Mouse (Mus musculus): ENCODE measurements around the gene Zfp148. TPM values are rescaled to one million over a fixed set of nuclear protein-coding genes. Genes with fewer than 3 reads are reported as not detected.
"Not testable (repeated sequence)": the region's sequence is repeated elsewhere in the genome, so short reads cannot be mapped to it uniquely, and the experiment has no call there.

The Zfp148 gene
- polyA plus RNA-seq, 1 experiment from 2014 or later = 55.3 TPM

DNA sequence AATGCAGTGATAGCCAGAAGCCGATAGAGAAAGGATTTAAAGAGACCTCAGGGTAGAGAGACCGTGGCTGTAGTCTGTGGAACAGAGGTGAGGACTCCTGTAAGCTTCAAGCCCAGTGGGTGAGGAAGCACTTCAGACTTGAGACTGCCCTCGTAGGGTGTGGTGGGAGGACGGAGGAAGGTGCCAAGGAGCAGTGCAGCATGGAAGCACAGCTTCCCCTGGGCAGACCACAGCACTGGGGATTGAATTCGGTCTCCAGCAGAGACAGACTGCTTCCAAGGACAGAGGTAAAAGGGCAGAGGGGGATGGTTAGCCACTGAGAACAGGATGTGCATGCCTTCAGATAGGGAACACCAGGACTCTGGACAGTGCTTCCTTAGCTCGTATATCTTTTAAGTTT, 86.8 kb downstream of the Zfp148 start:
- Histone ChIP-seq H3K4me3 (replicated peaks) (no peak overlapping the region), H3K4me2 (replicated peaks) (no peak overlapping the region), H3K4me1 (replicated peaks) (no peaks in the 10 kb centered on the region), H3K9me3 (no peaks in the 10 kb centered on the region), H3K36me3 (peaks cover 4% of the 10 kb centered on the region; the same call in 1 of the 2 replicates), H3K9ac (no peak overlapping the region), H3K27ac (no peak overlapping the region), H3K27me3 (replicated peaks) (no peaks in the 10 kb centered on the region)
- WGBS = 72% methylated on average over 6 of the region's 6 CpGs
- no peak for ATAC-seq

- Histone ChIP-seq H3K9ac (no peak overlapping the region), H3K4me3 (replicated peaks) (no peak overlapping the region), H3K9me3 (no peaks in the 10 kb centered on the region), H3K27me3 (replicated peaks) (no peaks in the 10 kb centered on the region), H3K36me3 (peaks cover 8% of the 10 kb centered on the region; the same call in 1 of the 2 replicates), H3K27ac (no peak overlapping the region), H3K4me2 (replicated peaks) (no peak overlapping the region), H3K4me1 (replicated peaks) (no peaks in the 10 kb centered on the region)
- no peak for ATAC-seq
These were observed 89.3 kb downstream of the Zfp148 start for GRCm38 (mm10) chr16:33469973-33470372.

DNA sequence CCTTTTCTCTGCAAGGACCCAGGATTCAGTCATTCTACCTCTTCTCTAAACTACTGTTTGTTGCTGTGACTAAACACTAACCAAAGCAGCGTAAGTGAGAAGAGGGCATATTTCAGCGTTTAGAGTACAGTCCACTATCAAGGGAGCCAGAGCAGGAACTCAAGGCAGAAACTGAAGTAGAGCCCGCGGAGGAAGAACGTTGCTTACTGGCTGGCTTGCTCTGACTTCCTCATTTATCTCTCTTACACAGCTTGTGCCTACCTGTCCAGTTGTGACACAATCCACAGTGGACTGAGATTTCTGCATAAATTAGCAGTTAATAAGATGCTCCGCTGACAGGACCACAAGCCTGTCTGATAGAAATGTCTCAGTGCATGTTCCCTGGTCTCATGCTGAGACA, 93.7 kb downstream of the Zfp148 start:
- H3K27ac ChIP-seq = no peak overlapping the region
- peaks cover 12% of the 10 kb centered on the region for H3K36me3 ChIP-seq
- ATAC-seq = no peak
- H3K4me1 ChIP-seq (replicated peaks) = no peaks in the 10 kb centered on the region
- no peak overlapping the region for H3K9ac ChIP-seq
- H3K4me3 ChIP-seq (replicated peaks) = no peak overlapping the region
- H3K4me2 ChIP-seq (replicated peaks) = no peak overlapping the region
- no peaks in the 10 kb centered on the region for H3K9me3 ChIP-seq
- 91% methylated on average over 6 of the region's 6 CpGs for WGBS
- no peaks in the 10 kb centered on the region for H3K27me3 ChIP-seq (replicated peaks)

DNA sequence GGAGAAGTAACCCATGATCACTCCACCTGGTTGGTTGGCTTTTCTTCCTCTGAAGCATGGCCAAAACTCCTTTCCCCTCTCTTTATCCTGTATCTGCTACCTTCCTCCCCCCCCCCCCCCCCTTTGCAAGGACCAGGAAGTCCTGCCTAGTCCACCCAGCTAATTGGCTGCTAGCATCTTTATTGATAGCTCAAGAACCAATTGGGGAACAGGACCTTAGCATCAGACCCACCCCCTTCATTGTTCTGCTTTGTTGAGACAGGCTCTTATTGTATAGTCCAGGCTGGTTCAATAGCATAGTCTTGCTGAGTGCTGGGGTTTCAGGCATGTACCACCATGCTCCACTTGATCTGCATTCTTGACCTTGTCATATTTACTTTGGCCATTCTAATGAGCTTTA, 99.3 kb downstream of the Zfp148 start:
- Histone ChIP-seq H3K36me3 (peaks cover 16% of the 10 kb centered on the region), H3K27ac (no peak overlapping the region), H3K4me2 (replicated peaks) (no peak overlapping the region), H3K4me1 (replicated peaks) (no peaks in the 10 kb centered on the region), H3K9me3 (no peaks in the 10 kb centered on the region), H3K27me3 (replicated peaks) (no peaks in the 10 kb centered on the region), H3K4me3 (replicated peaks) (no peak overlapping the region), H3K9ac (no peak overlapping the region)
- ATAC-seq = no peak

- 93% methylated on average over 2 of the region's 2 CpGs for WGBS
- no peak overlapping the region for H3K4me3 ChIP-seq (replicated peaks)
- no peaks in the 10 kb centered on the region for H3K4me1 ChIP-seq (replicated peaks)
- peaks cover 9% of the 10 kb centered on the region; the same call in 1 of the 2 replicates for H3K36me3 ChIP-seq
- no peaks in the 10 kb centered on the region for H3K27me3 ChIP-seq (replicated peaks)
- no peak overlapping the region for H3K9ac ChIP-seq
- no peaks in the 10 kb centered on the region for H3K9me3 ChIP-seq
- no peak overlapping the region for H3K27ac ChIP-seq
- no peak overlapping the region for H3K4me2 ChIP-seq (replicated peaks)
- ATAC-seq = no peak
These were observed 100.5 kb downstream of the Zfp148 start for GRCm38 (mm10) chr16:33481148-33481547.

GRCm38 (mm10) chr16:33482309-33482708, 101.7 kb downstream of the Zfp148 start:
- Histone ChIP-seq H3K4me1 (replicated peaks) (no peaks in the 10 kb centered on the region), H3K4me2 (replicated peaks) (no peak overlapping the region), H3K4me3 (replicated peaks) (no peak overlapping the region), H3K9me3 (no peaks in the 10 kb centered on the region), H3K27ac (no peak overlapping the region), H3K9ac (no peak overlapping the region), H3K27me3 (replicated peaks) (no peaks in the 10 kb centered on the region), H3K36me3 (0 out of 2 replicates have a peak, but pooled peaks cover 9% of the 10 kb centered on the region)
- WGBS = 93% methylated on average over 3 of the region's 3 CpGs
- ATAC-seq = no peak

GRCm38 (mm10) chr16:33487709-33488108, 107.1 kb downstream of the Zfp148 start:
- no peaks in the 10 kb centered on the region for H3K27me3 ChIP-seq (replicated peaks)
- no peak overlapping the region for H3K4me3 ChIP-seq (replicated peaks)
- no peaks in the 10 kb centered on the region for H3K4me1 ChIP-seq (replicated peaks)
- H3K9ac ChIP-seq = no peak overlapping the region
- H3K36me3 ChIP-seq = 0 out of 2 replicates have a peak, but pooled peaks cover 9% of the 10 kb centered on the region
- no peak for ATAC-seq
- no peak overlapping the region for H3K27ac ChIP-seq
- WGBS = 74% methylated on average over 4 of the region's 4 CpGs
- no peak overlapping the region for H3K4me2 ChIP-seq (replicated peaks)
- H3K9me3 ChIP-seq = no peaks in the 10 kb centered on the region

DNA sequence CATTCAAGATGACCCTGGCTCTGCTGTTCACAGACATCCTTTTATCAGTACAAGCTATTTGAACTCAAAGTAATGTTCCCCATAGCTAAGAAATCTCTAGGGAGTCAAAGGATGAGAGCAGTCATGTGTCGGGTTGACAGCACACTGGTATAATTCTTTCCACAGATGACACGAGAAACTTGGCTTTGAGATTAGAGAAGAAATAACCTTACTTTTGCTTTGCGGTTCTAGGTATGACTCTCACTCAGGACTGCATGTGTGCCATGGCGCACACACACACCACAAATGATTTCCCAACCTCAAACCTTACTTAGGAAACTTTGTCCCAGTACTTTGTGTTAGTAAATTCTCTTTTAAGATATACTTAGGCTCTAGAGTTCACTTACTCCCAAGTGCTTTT, 113.7 kb downstream of the Zfp148 start:
- H3K4me2 ChIP-seq (replicated peaks) = no peak overlapping the region
- H3K4me1 ChIP-seq (replicated peaks) = no peaks in the 10 kb centered on the region
- no peaks in the 10 kb centered on the region for H3K9me3 ChIP-seq
- H3K9ac ChIP-seq = no peak overlapping the region
- no peak overlapping the region for H3K27ac ChIP-seq
- no peaks in the 10 kb centered on the region for H3K27me3 ChIP-seq (replicated peaks)
- H3K36me3 ChIP-seq = peaks cover 9% of the 10 kb centered on the region
- ATAC-seq = no peak
- WGBS = 93% methylated on average over 4 of the region's 4 CpGs
- no peak overlapping the region for H3K4me3 ChIP-seq (replicated peaks)

GRCm38 (mm10) chr16:33508082-33508481, 127.4 kb downstream of the Zfp148 start:
- ATAC-seq = no peak
- WGBS = 90% methylated on average over 4 of the region's 4 CpGs
- Histone ChIP-seq H3K27ac (no peak overlapping the region), H3K4me2 (replicated peaks) (no peak overlapping the region), H3K27me3 (replicated peaks) (no peaks in the 10 kb centered on the region), H3K4me3 (replicated peaks) (no peak overlapping the region), H3K36me3 (no peaks in the 10 kb centered on the region), H3K4me1 (replicated peaks) (no peaks in the 10 kb centered on the region), H3K9me3 (no peaks in the 10 kb centered on the region), H3K9ac (no peak overlapping the region)

DNA sequence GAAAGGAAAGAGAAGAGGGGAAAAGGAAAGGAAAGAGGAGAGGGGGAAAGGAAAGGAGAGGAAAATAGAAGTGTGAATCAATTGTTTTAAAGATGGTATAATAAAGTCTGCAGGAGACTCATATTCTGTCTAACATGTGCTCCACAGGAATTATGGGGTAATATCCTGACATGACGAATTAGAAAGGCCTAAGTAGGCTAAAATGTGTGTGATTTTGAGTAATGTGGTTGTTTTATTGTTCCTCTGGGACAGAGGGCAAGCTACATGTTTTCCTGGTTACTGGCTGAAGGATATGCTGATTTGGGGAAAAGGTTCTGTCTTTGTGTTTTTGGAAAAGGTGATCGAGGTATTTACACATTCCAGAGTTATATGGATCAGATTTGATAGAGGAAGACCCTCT, 128.6 kb downstream of the Zfp148 start:
- not testable (repeated sequence) for H3K36me3 ChIP-seq; H3K4me1 ChIP-seq (replicated peaks); H3K9ac ChIP-seq; H3K9me3 ChIP-seq; H3K27ac ChIP-seq; H3K27me3 ChIP-seq (replicated peaks); ATAC-seq; H3K4me2 ChIP-seq (replicated peaks); H3K4me3 ChIP-seq (replicated peaks)
- WGBS = 86% methylated on average over 2 of the region's 2 CpGs

GRCm38 (mm10) chr16:33510856-33511255, 130.2 kb downstream of the Zfp148 start:
- WGBS = 98% methylated on average over 4 of the region's 4 CpGs
- H3K36me3 ChIP-seq; H3K4me2 ChIP-seq (replicated peaks); H3K9ac ChIP-seq; H3K9me3 ChIP-seq; H3K27me3 ChIP-seq (replicated peaks); ATAC-seq; H3K4me3 ChIP-seq (replicated peaks); H3K4me1 ChIP-seq (replicated peaks); H3K27ac ChIP-seq: not testable (repeated sequence)

GRCm38 (mm10) chr16:33512555-33512954, 131.9 kb downstream of the Zfp148 start:
- ATAC-seq = peak; percentile 83
- Histone ChIP-seq H3K27ac (no peak overlapping the region), H3K9ac (no peak overlapping the region)

GRCm38 (mm10) chr16:33516807-33517565, 136.3 kb downstream of the Zfp148 start, which contains the start of gene Slc12a8:
Gene Slc12a8, plus strand, starts transcription at chr16:33517328.
- Histone ChIP-seq H3K9me3 (no peaks in the 10 kb centered on the region), H3K36me3 (no peaks in the 10 kb centered on the region), H3K4me2 (replicated peaks) (peak within 1 kb of the TSS; percentile 77), H3K4me1 (replicated peaks) (peaks cover 11% of the 10 kb centered on the region), H3K27ac (no peak within 1 kb of the TSS), H3K27me3 (replicated peaks) (no peaks in the 10 kb centered on the region), H3K9ac (0 out of 2 replicates have a peak within 1 kb of the TSS, but pooled peaks have one; percentile 39), H3K4me3 (replicated peaks) (peak within 1 kb of the TSS; percentile 26)
- peak; percentile 66 for ATAC-seq
- 9% methylated on average over 27 of the region's 27 CpGs for WGBS

More at GRCm38 (mm10) chr16:33512555-33512954, 131.9 kb downstream of the Zfp148 start:
- Histone ChIP-seq H3K27me3 (replicated peaks) (no peaks in the 10 kb centered on the region), H3K4me1 (replicated peaks) (peaks cover 9% of the 10 kb centered on the region), H3K36me3 (no peaks in the 10 kb centered on the region), H3K4me3 (replicated peaks) (no peak overlapping the region), H3K9me3 (no peaks in the 10 kb centered on the region), H3K4me2 (replicated peaks) (no peak overlapping the region)
- WGBS = 41% methylated on average over 6 of the region's 6 CpGs
